Mouse (Mus musculus): ENCODE results near the gene 1700011L22Rik. TPM values are rescaled to one million over a fixed set of nuclear protein-coding genes. Genes with fewer than 3 reads are reported as not detected.

1700011L22Rik gene
- total RNA-seq (2021): not detected
- long read RNA-seq, experiment 1: 0 reads
- long read RNA-seq, experiment 2: 0 reads

DNA sequence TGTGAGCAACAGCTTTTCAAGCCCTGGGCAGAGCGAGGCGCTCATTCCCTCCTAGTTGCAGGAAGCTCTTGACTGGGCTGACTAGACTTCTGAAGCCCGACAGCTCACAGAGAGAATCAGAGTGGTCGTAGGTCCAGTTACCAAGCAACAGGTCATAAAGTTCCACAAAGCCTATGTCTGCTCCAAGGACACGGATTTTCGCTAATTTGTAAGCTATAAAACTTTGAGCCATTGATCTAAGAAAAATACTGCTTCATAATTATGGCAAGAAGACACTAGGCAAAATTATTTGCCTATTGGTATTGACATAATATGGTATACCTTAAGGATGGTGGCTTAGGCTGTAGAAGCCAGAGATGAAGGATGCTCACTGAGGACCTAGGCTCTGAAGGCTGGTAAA lies at the start of gene 1700011L22Rik:
1700011L22Rik (minus strand) TSS at position 101 of the 400 bp plus-strand sequence.
- no peak for DNase-seq

DNA sequence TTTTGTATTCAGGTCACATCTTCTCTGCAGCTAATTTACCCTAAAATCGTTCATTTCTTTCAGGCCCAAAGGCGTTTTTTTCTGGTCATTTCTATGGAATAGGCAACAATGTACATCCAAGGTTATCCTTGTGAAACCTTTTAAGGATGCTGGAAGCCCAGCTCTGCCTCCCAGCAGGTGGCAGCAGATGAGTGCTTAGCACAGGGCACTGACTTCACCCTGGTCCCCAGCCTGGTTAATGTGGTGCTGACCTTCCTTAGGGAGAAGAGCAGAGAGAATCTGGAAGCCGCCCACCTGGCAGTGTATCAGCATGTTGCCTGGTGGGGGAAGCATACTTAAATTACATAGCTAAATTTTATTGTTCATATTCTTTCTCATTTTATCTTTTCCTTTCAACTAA lies 49.4 kb upstream of the 1700011L22Rik start:
- DNase-seq: peak; percentile 79

DNA sequence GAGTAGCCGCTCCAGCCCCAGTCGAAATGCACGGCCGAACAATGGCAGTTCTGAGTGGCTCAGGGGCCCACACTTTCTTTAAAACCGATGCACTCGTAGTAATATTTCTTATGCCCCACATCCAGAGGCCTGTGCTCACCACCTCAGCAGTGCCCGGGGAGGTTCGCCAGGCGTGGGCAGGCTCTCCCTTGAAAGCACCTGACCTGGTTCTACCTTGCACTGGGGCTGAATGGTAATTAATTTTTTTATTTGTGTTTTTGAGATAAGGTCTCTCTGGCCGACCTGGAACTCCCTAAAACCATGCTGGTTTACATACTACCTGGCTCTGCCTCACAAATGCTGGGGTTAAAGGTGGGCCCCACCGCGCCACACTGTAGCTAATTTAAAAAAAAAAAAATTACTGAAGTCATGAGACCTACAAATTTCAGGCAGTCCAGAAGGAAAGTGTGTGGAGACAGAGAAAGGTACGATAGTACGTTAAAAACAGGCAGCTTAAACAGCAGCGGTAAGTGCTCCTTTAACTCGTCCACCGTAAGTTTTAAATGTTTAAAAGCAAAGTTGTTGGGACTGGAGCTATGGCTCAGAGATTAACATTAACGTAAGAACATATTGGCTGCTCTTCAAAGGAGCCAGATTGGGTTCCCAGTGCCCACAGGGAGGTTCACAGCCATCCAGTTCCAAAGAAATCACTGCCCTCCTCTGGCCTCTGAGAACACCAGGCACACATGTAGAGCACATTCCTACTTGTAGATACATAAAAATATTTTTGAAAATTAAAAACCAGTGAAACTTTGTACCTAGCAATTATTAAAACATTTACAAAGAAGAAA lies 47.1 kb upstream of the 1700011L22Rik start:
- no peak for DNase-seq

DNA sequence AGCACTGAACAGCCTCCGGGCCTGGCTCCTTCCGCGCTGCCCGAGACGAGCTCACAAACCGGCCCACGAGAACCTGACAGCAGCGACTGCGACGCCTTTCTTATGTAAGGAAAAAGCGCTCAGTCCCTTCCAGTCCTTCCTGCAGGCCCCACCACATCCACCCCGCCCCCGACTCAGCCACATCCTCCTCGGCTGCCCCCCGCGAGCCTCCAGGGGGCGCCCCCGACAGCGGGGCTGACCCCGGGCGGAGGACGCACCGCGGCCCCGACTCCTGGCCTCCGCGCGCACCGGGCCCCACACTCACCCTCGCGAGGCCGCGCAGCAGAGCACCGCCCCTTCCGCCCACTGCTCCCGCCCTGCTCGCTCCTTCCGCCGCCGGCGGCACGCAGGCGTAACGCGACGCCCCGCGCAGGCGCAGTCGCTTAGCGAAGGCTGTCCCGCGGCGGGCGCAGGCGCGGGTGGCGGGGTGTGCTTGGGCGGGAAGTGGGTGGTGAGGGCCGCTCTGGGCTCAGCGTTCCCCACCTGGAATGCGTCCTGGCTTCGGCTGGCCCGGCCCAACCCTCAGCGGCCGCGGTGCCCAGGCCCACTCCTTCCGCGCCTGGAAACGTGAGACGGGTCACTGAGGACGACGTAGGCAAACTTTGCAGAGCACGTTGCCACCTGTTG lies 46.4 kb upstream of the 1700011L22Rik start, which contains the start of gene Mmaa:
Mmaa (minus strand) TSS at position 328 of the 666 bp plus-strand sequence.
- peak; percentile 99 for DNase-seq

DNA sequence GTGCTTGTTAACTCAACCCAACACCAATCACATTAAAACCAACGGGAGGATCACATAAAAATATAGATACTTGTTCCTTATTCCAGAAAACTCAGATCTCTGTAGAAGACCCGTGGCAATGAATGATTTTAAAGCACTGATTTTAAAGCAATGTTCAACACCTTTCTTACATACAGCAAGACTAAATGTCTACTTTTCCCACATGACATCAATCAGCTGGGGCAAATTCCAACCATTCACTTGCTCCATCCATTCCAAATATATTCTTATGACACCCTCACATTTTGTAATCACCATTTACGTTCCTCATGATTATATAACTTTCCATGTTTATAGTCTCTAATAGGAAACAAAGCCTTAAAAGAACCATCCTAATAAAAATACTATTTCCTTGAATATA lies 45.5 kb upstream of the 1700011L22Rik start:
- no peak for DNase-seq

DNA sequence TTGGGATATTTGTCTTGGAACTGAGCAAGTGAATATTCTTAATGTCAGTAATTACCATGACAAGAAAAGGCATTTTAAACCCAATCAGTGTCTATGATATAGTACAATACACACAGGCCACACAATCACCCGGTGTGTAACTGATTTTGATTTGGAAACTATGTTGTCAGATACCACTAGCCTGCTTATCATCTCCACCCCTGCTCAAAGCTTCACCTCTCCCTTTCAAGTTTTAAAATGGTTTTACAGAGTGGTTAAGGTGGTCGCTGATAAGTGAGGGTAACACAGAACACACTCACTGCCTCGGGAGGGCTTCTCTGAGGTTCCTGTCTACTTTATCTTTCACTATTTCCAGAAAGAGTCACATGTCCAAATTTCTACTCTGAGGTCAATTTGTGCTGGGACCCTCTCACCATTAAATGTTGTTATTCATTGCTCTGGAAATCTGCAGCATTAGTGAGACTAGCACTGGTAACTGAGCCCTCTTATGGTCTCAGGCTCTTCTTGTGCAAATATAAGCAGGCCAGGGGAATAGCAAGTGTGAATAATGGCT lies 44.4 kb upstream of the 1700011L22Rik start:
- DNase-seq: no peak

DNA sequence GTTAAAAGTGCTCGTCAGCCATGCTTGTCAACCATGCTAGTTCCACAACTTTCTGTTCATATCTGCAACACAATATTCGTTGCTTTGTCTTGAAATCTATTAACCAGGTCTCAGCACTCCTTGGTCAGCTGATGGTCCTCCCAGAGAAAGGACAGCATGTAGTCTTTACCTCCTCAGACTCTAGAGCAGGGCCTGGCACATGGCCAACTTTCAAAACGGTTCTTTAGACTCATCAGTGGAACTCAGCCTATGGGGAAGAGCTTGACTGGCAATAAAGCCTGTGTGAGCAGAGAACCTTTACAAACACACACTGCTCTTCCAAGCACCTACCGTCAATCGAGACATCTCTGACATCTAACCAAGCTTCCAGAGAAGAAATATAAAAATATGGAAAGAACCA lies 41.2 kb upstream of the 1700011L22Rik start:
- peak; percentile 15 for DNase-seq

DNA sequence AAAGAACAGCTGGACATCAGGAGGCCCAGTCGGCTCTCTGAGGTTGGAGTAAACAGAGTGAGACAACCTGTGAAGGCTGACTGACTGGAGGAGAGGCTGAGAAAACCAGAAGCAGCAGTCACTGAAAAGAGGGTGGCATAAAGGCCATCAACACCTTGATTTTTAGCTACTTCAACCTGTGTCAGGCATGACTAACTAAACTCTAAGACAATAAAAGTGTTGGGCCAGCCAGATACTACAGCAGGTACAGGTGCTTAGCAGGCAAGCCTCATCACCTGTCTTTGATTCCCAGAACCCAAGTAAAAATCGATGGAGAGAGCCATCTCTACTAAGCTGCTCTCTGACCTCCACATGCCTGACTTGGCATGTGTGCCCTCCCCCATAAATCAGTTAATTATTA lies 40.3 kb upstream of the 1700011L22Rik start:
- DNase-seq: no peak

DNA sequence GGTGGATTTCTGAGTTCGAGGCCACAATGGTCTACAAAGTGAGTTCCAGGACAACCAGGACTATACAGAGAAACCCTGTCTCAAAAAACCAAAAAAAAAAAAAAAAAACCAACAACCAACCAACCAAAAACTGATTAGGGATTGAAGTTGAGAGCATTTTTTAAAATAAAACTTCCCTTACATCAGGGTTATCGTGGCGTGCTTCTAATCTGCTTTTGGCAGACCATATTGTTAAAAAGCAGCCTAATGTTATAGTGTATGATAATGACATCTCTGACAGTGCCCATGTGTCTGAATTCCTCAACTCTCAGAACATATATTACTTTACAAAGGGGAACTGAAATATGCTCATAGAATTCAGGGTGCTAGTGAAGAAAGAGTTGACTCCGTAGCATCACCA lies 39.9 kb upstream of the 1700011L22Rik start:
- no peak for DNase-seq

DNA sequence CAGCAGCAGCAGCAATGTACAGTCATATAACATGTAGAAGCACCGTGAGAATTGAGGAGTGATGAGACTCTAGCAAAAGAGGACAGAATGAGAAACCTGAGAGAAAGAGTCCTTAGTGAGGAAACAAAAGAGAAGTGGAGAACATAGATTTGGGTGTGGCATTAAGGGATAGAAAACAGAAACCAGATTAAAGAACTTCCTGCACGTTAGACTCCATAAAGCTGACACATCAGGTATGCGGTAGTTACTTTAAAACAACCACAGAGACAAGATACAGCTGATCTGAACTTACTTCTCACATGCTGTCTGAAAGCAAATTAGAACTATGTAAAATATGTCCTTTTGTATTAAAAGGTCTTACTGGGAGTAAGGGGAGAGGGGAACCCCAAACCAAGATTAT lies 38.1 kb upstream of the 1700011L22Rik start:
- DNase-seq: no peak

DNA sequence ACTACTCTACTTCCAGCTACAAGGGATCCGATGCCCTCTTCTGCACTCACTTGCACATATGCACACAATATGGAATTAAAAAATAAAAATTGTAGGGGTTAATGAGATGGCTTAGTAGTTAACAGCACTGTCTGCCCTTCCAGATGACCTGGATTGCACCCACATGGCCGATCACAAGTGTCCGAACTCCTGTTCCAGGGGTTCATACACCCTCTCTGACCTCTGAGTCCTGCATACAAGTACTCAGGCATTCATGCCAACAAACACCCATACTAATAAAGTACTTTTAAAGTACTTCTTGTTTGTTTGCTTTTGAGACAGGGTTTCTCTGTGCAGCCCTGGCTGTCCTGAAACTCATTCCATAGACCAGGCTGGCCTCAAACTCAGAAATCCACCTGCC lies 36.3 kb upstream of the 1700011L22Rik start:
- no peak for DNase-seq

DNA sequence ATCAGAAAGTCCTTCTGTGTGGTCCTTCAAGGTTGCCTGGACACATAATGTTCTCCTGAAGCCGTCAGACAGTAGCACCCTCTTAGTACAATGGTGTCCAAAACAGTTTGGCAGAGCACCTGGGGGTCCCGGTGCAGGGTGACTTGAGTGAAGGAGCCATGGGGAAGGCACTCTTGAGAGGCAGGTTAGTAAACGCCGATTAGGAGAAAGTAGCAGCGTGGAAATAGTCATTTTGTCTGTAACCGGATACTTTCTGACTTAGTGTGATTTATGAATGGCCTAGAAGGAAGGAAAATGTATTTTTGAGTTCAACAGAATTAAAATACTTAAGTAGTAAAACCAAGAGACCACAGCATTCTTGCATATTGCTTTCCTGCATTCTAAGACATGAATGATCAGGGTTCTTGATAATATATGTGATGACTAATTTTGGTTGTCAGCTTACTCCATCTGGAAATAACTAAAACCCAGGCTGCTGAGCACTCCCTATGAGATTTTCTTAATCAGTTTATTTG lies 33.1 kb upstream of the 1700011L22Rik start:
- DNase-seq: no peak

DNA sequence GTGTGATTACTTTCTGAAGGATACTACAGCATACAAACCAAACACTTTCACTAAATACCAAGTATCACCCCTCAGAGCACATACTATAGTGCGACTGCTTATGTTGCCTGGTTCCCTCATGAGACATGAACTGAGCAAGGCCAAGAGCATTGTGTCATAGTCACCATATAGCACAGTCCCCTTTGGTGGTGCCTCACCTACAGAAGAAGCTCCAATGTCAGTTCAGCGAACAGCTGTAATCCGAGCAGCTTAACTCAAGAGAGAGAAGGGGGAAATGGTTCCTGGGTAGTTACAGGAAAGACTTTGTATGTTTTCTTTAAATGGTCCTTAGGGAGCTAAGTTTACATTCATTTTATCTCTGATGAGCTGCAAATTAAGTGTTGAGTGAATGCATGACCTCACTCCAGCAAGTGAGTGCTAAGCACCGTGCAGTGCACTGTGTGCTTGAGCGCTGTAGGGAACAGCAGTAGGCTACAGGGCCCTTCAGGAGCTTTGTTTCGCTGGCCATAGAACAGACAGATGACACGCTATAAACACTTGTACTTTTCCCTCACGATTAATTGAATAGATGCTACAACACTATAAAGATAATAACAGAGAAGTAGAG lies 29.0 kb upstream of the 1700011L22Rik start:
- DNase-seq: no peak

DNA sequence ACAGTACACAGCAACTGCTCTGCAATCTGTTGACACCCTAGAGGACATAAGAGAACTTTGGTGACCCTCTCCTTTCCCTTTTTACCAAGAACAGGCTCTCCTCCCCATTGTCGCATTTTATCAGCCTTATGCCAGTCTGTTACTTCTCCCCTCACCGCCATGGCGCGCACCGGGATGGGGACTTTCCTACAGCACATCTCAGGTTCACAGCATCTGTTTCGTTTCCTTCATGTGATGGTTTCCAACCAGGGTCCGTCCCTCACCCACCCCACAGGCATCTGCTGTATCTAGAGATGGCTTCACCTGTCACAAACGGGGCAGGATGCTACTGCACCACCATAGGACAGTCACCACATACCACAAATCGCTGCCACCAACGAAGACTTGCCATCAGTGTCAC lies 26.6 kb upstream of the 1700011L22Rik start:
- no peak for DNase-seq

DNA sequence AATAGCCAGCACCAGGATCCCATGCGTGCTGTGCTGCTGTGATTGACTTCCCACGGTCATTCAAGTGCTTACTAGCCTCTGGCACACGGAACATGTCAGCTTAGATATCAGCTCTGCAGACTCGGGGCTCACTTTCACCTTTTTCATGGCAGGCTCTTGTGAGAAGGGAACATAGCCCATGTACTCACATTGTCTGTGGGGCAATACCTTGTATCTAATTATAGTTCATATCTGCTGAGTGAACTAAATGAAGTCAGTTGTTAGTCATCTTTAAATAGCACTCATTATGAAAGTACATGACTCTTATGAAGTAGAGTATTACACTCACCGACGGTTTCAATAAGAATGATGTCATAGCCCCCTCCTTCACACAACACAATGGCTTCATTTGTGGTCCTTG lies 25.4 kb upstream of the 1700011L22Rik start:
- no peak for DNase-seq

DNA sequence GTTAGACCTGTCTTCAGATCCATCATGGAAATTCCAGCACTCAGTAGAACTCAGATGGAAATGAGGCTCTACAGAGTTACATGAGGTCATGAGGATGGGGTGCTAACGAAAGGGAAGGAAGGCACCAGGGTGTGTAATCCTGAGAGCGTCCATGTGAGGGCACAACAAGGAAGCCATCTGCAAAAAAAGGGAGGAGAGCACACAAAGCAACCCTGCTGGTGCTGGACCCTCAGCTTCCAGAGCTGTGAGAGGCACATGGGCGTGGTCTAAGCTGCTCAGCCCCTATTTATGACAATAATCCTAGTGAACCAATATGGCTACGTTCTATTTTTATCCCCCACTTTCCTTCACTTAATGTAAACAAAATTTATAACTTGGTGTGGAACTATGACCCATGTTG lies 24.3 kb upstream of the 1700011L22Rik start:
- DNase-seq: no peak

DNA sequence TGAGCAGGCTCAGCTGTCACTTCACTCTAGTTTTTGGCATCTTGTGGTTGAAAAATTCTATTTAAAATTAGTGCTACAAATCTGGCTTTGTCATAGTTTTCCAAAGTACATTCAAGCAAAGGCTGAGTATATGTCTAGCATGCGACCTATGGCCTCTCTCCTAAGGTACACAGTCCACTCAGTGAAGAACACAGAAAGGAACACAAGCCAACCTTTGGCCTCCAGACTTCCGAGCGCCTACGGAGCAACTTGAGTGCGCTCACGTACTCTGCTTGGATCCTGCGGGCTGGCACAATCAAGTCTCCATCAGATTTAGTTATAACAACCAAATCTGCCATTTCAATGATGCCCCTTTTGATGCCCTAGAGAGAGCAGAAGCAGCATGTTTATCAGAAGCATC lies 20.6 kb upstream of the 1700011L22Rik start:
- DNase-seq: no peak

DNA sequence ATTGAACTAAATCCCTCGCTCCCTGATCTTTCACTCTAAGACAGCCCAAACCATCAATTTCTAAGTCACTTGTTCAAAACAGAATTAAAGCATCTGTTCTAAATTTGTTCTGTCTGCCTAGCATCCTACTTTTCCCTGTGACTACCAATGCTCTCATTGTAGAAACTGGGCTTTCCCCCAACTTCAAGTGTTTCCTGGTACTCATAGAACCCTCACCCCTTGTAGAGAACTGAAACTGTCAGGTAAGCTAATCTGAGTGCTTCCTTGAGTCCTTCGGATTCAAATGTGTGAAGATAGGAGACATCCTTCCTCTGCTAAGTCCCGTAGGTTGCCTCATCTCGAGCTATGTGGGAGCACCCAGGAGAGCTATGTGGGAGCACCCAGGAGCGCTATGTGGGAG lies 13.6 kb upstream of the 1700011L22Rik start:
- DNase-seq: no peak

DNA sequence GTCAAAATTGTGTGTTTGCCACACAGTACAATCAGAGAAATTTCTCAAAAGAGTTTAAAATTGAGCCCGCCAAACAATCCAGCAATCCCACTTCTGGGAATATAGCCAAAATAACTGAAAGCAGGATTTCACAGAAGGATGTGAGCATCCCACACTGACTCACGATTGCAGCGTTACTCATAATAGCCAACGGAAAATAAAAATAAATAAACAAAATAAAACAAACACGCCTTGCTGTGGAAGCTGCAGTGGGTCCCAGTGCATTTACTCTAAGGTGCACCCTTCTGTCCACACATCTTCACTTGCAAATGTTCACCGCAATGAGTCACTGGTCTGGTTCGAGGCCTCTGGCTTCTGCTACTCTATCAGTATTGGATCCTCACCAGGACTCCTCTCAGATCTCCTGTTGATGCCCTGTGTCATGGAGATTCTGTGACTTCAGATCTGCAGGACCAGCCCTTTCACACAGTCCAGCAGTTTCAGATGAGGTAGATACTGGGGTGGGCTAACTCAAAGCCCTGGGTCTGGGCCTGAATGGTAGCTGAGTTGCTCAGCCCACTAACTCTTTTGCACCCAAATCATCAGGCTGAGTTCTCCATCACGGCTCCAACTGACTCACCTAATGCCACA lies 7.8 kb upstream of the 1700011L22Rik start:
- DNase-seq: no peak

DNA sequence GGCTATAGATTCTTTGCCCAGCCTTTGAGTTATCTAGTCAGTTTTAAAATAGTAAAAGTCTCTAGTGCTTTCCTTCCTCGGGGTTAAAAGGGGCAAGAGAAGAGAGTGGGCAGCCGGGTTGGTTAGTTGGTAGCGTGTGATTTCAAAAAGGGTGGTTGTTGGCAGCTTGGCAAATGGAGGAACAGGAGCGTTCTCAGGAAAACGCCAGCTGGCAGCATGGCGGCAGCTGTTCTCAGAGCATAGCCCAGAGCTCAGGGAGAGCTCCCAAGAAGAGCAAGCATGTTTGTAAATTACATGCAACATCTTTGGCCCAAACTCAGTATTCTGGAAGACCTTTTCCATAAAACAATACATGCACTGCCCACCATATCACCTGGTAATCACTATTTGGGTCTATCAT lies 5.4 kb upstream of the 1700011L22Rik start:
- peak; percentile 32 for DNase-seq

DNA sequence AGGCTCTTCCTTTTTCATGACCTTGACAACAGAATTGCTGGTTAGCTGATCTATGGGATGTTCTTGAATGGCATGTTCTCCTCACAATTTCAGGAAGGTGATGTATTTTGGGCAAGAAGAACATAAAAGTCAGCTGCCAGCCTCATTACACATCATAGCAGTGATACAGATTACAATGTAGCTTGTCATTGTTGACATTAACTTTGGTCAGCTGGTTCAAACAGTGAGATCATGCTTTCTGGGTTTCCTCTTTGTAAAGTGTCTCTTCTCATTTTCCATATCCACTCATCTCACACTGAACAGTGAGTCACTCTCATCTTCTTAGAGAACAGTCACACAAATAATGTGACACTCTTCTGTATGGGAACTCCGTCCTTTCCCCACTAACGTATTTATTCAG lies 4.9 kb downstream of the 1700011L22Rik start:
- no peak for DNase-seq

DNA sequence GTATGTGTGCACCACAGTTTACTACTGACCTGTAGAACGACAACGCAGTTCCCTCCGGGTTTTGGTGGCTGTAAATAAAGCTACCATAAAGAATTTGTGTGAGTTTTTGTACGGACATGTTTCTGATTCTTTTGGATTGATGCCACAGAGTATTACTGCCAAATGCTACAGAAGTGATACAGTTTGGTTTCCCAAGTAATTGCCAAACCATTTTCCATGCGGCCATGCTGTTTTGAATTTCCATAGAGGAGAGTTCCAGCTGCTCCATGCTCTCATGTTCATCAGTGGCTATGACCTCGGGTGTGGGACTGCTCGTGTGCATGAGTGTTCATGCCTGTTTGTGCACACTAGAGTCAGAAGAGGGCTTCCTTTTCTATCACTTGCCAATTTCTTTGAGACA lies 8.4 kb downstream of the 1700011L22Rik start:
- no peak for DNase-seq

Data from gastrocnemius, postnatal 10 days (tissue).